Mouse (Mus musculus) embryonic facial prominence, embryonic 11.5 days (tissue): ENCODE data around the gene Esam. TPM values are rescaled to one million over a fixed set of nuclear protein-coding genes. Genes with fewer than 3 reads are reported as not detected.

Source experiments
- ATAC-seq: fragments of 200-750 bp; cut with Nextera tagmentation; replicated peaks from 2 replicates; pipeline ENCODE4 v1.8.0; 2017; ENCODE audit warnings: low read depth; ENCODE audit not compliant: insufficient number of reproducible peaks, low FRiP score, low TSS enrichment
- DNase-seq: peaks from one replicate; pipeline ENCODE4 v3.0.0-alpha.2; 2015; ENCODE audit warnings: low spot score
- H3K27ac ChIP-seq: fragments of 300-500 bp; sonication (generic); replicated peaks from 2 replicates; pipeline ENCODE4 v1.5.1; 2014; ENCODE audit warnings: mild to moderate bottlenecking, low read depth, low read length, control low read depth
- H3K27me3 ChIP-seq: fragments of 300-500 bp; sonication (generic); 2 replicates; pipeline ENCODE4 v1.6.1; 2014; ENCODE audit warnings: mild to moderate bottlenecking, low read length, moderate library complexity, mixed read lengths; ENCODE audit not compliant: control insufficient read depth, insufficient read depth
- H3K36me3 ChIP-seq: fragments of 300-500 bp; sonication (generic); replicated peaks from 2 replicates; pipeline ENCODE4 v1.6.1; 2014; ENCODE audit warnings: low read depth, mild to moderate bottlenecking, low read length, moderate library complexity, mixed read lengths; ENCODE audit not compliant: control insufficient read depth, insufficient read depth
- H3K4me1 ChIP-seq: fragments of 300-500 bp; sonication (generic); 2 replicates; pipeline ENCODE4 v1.6.1; 2014; ENCODE audit warnings: low read length, mixed read lengths; ENCODE audit not compliant: control insufficient read depth, insufficient read depth
- H3K4me2 ChIP-seq: fragments of 300-500 bp; sonication (generic); 2 replicates; pipeline ENCODE4 v1.6.1; 2014; ENCODE audit warnings: low read depth, mild to moderate bottlenecking, control low read depth, low read length, moderate library complexity
- H3K4me3 ChIP-seq: fragments of 300-500 bp; sonication (generic); 2 replicates; pipeline ENCODE4 v1.5.1; 2014; ENCODE audit warnings: low read depth, low read length, control low read depth
- H3K9ac ChIP-seq: fragments of 300-500 bp; sonication (generic); replicated peaks from 2 replicates; pipeline ENCODE4 v1.6.1; 2014; ENCODE audit warnings: mild to moderate bottlenecking, control low read depth, low read length
- H3K9me3 ChIP-seq: fragments of 300-500 bp; sonication (generic); replicated peaks from 2 replicates; pipeline ENCODE4 v1.6.1; 2016; ENCODE audit warnings: mild to moderate bottlenecking, low read length, inconsistent platforms, mixed read lengths; ENCODE audit not compliant: control insufficient read depth
- WGBS: fragments of 180-500 bp; shearing (Covaris S2); extraction: QIAGEN DNeasy Blood & Tissue Kit; methylation state at CpG from one replicate; pipeline ENCODE4 v1.1.7; 2014; 5-methylcytosine and 5-hydroxymethylcytosine counted together
- polyA plus RNA-seq: library from polyadenylated mRNA; unstranded; fragments of >200 nt; fragmentation: Nextera tagmentation; extraction: Ambion mirVana; gene quantifications from 2 replicates; pipeline ENCODE4 v1.2.1, GENCODE M21; 2014

The Esam gene
- polyA plus RNA-seq, 1 experiment from 2014 or later: 26.3 TPM

DNA sequence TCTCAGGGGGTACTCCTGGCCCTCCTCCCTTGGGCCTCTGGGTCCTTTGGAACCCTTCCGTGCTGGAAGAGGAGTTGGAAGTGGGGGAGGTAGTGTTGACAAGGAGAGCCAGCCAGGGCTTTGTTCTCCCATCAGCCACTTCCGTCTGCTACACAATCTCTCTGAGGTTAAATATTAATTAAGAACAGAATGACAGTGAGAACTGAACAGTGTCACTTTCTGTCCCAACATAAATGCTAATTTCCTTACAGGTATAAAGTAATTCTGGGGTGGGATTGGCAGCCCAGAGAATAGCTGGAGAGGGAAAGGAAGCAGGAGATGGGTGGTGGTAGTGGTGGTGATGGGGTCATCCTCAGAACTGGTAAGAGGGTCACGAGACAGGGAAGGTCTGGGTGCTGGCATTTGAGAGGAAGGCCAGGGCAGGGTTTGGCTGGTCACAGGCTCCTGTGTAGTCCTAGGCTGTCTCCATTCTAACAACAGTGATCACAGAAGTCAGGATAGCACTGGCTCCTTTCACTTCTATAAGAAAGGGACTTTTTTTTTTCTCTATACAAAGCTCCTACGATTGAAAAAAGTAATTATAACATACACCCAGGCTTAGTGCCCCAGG, 40.8 kb downstream of the Esam start:
- Histone ChIP-seq H3K9ac (no peak overlapping the region), H3K9me3 (no peaks in the 10 kb centered on the region), H3K27me3 (no peaks in the 10 kb centered on the region), H3K4me2 (no peak overlapping the region), H3K36me3 (no peaks in the 10 kb centered on the region), H3K4me3 (no peak overlapping the region), H3K4me1 (no peaks in the 10 kb centered on the region), H3K27ac (no peak overlapping the region)
- WGBS: 58% methylated on average over 4 of the region's 4 CpGs
- DNase-seq (no peak), ATAC-seq (no peak)

DNA sequence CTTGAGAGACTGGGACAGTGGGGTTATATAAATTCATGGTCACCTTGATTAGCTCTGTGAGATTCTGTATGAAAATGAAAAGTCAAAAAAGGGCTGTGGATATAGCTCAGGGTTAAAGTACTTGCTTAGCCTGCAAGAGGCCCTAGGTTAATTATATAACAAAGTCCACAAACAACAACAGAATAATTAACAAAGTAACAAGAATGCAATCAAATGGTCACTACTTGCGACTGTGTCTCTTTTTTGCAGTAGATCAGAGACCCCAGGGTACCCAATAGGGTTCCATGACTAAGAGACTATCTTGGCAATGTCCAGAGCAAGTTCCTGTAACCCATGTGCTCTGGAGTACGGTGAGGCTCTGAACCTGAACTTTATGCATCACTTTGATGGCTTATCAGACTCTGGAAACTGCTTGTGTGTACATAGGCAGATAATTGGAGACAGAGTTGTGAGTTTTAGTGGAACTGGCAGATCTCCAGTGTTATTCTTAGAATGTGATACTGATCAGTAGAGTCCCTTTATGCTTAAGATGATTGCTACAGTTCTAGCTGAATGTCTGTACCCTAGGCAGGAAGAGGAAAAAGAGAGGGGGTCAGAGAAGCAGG, 41.5 kb downstream of the Esam start:
- no peak for ATAC-seq
- H3K27me3 ChIP-seq: no peaks in the 10 kb centered on the region
- H3K4me1 ChIP-seq: no peaks in the 10 kb centered on the region
- WGBS: 70% methylated on average over 2 of the region's 2 CpGs
- no peaks in the 10 kb centered on the region for H3K9me3 ChIP-seq
- no peak for DNase-seq
- H3K27ac ChIP-seq: no peak overlapping the region
- H3K4me3 ChIP-seq: no peak overlapping the region
- H3K9ac ChIP-seq: no peak overlapping the region
- no peaks in the 10 kb centered on the region for H3K36me3 ChIP-seq
- H3K4me2 ChIP-seq: no peak overlapping the region

GRCm38 (mm10) chr9:37572204-37572876, 44.5 kb downstream of the Esam start:
- Histone ChIP-seq H3K4me2 (no peak overlapping the region), H3K9me3 (no peaks in the 10 kb centered on the region), H3K36me3 (no peaks in the 10 kb centered on the region), H3K4me3 (no peak overlapping the region), H3K9ac (no peak overlapping the region), H3K27me3 (no peaks in the 10 kb centered on the region), H3K4me1 (no peaks in the 10 kb centered on the region), H3K27ac (no peak overlapping the region)
- WGBS: 58% methylated on average over 3 of the region's 3 CpGs
- no peak for DNase-seq
- no peak for ATAC-seq

DNA sequence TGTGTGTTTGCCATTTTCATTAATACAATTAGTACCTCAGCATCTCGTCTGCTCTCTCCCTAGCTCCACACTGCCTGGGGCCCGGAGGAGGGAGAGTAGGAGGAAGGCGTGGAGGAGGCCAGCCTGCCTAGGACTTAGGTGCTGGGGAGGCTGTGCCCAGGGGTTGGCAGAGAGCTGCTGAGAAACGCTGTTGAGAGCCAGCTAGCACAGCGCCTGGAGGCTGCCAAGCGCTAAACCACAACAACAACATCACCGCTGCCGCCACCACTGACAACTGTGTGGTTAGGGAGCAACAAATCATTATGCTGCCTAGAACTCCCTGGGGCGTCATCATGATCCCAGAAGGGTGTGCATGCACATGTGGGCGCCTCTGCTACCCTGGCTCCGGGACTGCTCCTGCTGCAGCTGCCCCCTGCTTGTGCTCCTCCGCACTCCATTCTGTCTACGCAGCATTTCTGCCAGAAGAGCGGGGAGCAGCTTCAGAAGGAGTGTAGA, 48.6 kb downstream of the Esam start:
- Histone ChIP-seq H3K27me3 (no peaks in the 10 kb centered on the region), H3K36me3 (no peaks in the 10 kb centered on the region), H3K9me3 (no peaks in the 10 kb centered on the region), H3K27ac (no peak overlapping the region), H3K4me1 (no peaks in the 10 kb centered on the region), H3K9ac (no peak overlapping the region), H3K4me3 (no peak overlapping the region), H3K4me2 (peak overlapping the region; percentile 21)
- 26% methylated on average over 14 of the region's 14 CpGs for WGBS
- ATAC-seq (no peak), DNase-seq (no peak)

GRCm38 (mm10) chr9:37583594-37583993, 55.7 kb downstream of the Esam start:
- H3K27ac ChIP-seq: no peak overlapping the region
- H3K9me3 ChIP-seq: no peaks in the 10 kb centered on the region
- no peaks in the 10 kb centered on the region for H3K27me3 ChIP-seq
- H3K9ac ChIP-seq: no peak overlapping the region
- H3K4me1 ChIP-seq: no peaks in the 10 kb centered on the region
- no peaks in the 10 kb centered on the region for H3K36me3 ChIP-seq
- no peak for ATAC-seq
- no peak overlapping the region for H3K4me3 ChIP-seq
- no peak overlapping the region for H3K4me2 ChIP-seq
- 85% methylated on average over 5 of the region's 5 CpGs for WGBS
- DNase-seq: no peak

GRCm38 (mm10) chr9:37586718-37587117, 58.8 kb downstream of the Esam start:
- no peak for ATAC-seq
- Histone ChIP-seq H3K27ac (no peak overlapping the region), H3K27me3 (no peaks in the 10 kb centered on the region), H3K36me3 (no peaks in the 10 kb centered on the region), H3K4me2 (no peak overlapping the region), H3K9ac (no peak overlapping the region), H3K9me3 (no peaks in the 10 kb centered on the region), H3K4me1 (no peaks in the 10 kb centered on the region), H3K4me3 (no peak overlapping the region)
- 81% methylated on average over 4 of the region's 4 CpGs for WGBS
- DNase-seq: no peak

Other genes starting within 250 kb of the Esam start
- gene Ccdc15, start 179.6 kb upstream of the Esam start, polyA plus RNA-seq: 5.5 and 8.0 TPM in 2 replicates
- gene Hepacam, start 160.7 kb upstream of the Esam start, polyA plus RNA-seq: not detected in 2 replicates
- gene Robo4, start 126.2 kb upstream of the Esam start, polyA plus RNA-seq: 6.0 and 6.5 TPM in 2 replicates
- 4.9 and 6.6 TPM in 2 replicates for gene Robo3, start 94.8 kb upstream of the Esam start, polyA plus RNA-seq
- gene Msantd2, start 38.8 kb upstream of the Esam start, polyA plus RNA-seq: 32.8 and 33.0 TPM in 2 replicates
- gene Vsig2, start 11.2 kb downstream of the Esam start, polyA plus RNA-seq: 0.49 TPM in 1 of 2 replicates, not detected in the other
- 1.9 and 3.4 TPM in 2 replicates for gene Nrgn, start 24.8 kb downstream of the Esam start, polyA plus RNA-seq
- gene Siae, start 27.6 kb downstream of the Esam start, polyA plus RNA-seq: 5.8 and 8.0 TPM in 2 replicates
- 10.7 and 11.0 TPM in 2 replicates for gene Spa17, start 85.6 kb downstream of the Esam start, polyA plus RNA-seq
- gene Tbrg1, start 129.2 kb downstream of the Esam start, polyA plus RNA-seq: 137 and 149 TPM in 2 replicates
- gene Panx3, start 141.2 kb downstream of the Esam start, polyA plus RNA-seq: 0.08 and 0.56 TPM in 2 replicates
- gene Olfr160, start 188.2 kb downstream of the Esam start, polyA plus RNA-seq: not detected in 2 replicates
- gene Olfr874, start 217.0 kb downstream of the Esam start, polyA plus RNA-seq: not detected in 2 replicates
- not detected in 2 replicates for gene Olfr875, start 243.8 kb downstream of the Esam start, polyA plus RNA-seq